Mouse (Mus musculus) stomach, postnatal 0 days (tissue): ENCODE measurements around the gene Rtl9. TPM values are rescaled to one million over a fixed set of nuclear protein-coding genes. Genes with fewer than 3 reads are reported as not detected.

Source experiments
- ATAC-seq: fragments of 200-750 bp; cut with Nextera tagmentation; 2 replicates; pipeline ENCODE4 v1.8.0; 2017; ENCODE audit not compliant: low FRiP score, low TSS enrichment
- DNase-seq: peaks from one replicate; pipeline ENCODE4 v3.0.0-alpha.2; 2016; ENCODE audit warnings: low spot score
- H3K27ac ChIP-seq: fragments of 300-500 bp; sonication (generic); replicated peaks from 2 replicates; pipeline ENCODE4 v1.5.1; 2014; ENCODE audit warnings: mild to moderate bottlenecking, control low read depth
- H3K27me3 ChIP-seq: fragments of 300-500 bp; sonication (generic); 2 replicates; pipeline ENCODE4 v1.6.1; 2014; ENCODE audit warnings: low read length; ENCODE audit not compliant: control insufficient read depth, insufficient read depth
- H3K36me3 ChIP-seq: fragments of 300-500 bp; sonication (generic); 2 replicates; pipeline ENCODE4 v1.6.1; 2014; ENCODE audit warnings: low read length, mixed read lengths; ENCODE audit not compliant: control insufficient read depth, insufficient read depth
- H3K4me1 ChIP-seq: fragments of 300-500 bp; sonication (generic); replicated peaks from 2 replicates; pipeline ENCODE4 v1.6.1; 2014; ENCODE audit warnings: antibody characterized with exemption; ENCODE audit not compliant: control insufficient read depth, insufficient read depth
- H3K4me2 ChIP-seq: fragments of 300-500 bp; sonication (generic); replicated peaks from 2 replicates; pipeline ENCODE4 v1.6.1; 2014; ENCODE audit warnings: low read depth, mild to moderate bottlenecking, control low read depth, moderate library complexity
- H3K4me3 ChIP-seq: fragments of 300-500 bp; sonication (generic); 2 replicates; pipeline ENCODE4 v1.5.1; 2014; ENCODE audit warnings: low read depth, low read length, control low read depth
- H3K9ac ChIP-seq: fragments of 300-500 bp; sonication (generic); 2 replicates; pipeline ENCODE4 v1.6.1; 2014; ENCODE audit warnings: mild to moderate bottlenecking, low read length, control low read depth, mixed read lengths
- H3K9me3 ChIP-seq: fragments of 300-500 bp; sonication (generic); 2 replicates; pipeline ENCODE4 v1.6.1; 2016; ENCODE audit warnings: low read length; ENCODE audit not compliant: control insufficient read depth
- CTCF ChIP-seq: IDR thresholded peaks from 2 replicates; pipeline ENCODE4 v1.5.1; 2016; ENCODE audit warnings: antibody characterized with exemption, low read depth, mild to moderate bottlenecking, moderate library complexity
- EP300 ChIP-seq: optimal IDR thresholded peaks from 2 replicates; pipeline ENCODE3; 2016; ENCODE audit warnings: antibody characterized with exemption
- WGBS: fragments of 180-500 bp; shearing (Covaris S2); extraction: QIAGEN DNeasy Blood & Tissue Kit; methylation state at CpG from one replicate; pipeline ENCODE4 v1.1.7; 2014; 5-methylcytosine and 5-hydroxymethylcytosine counted together
- polyA plus RNA-seq: library from polyadenylated mRNA; unstranded; fragments of >200 nt; fragmentation: Nextera tagmentation; extraction: Ambion mirVana; gene quantifications from 2 replicates; pipeline ENCODE4 v1.2.1, GENCODE M21; 2015

The Rtl9 gene
- polyA plus RNA-seq, 1 experiment from 2014 or later = 0.15 TPM

DNA sequence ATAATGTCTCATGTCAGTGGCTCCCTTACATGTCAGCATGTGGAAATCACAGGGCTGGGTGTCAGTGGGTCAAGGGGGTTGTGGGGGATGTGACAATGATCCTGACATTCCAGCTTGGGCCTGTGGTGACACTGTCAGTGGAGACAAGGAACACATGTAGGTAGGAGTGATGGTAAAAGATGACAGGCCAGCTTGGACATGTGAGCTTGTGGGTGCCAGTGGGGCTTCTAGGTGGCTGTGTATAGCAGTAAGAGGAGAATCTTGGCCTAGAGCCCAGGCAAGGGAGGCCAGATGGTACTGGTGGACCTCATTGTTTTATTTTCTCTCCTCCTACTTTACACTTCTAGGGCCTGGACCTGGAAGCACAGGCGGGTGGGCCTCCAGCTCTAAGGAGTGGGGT is 16.7 kb upstream of the Rtl9 start:
- Histone ChIP-seq H3K9me3 (no peaks in the 10 kb centered on the region), H3K27ac (no peak overlapping the region), H3K4me3 (no peak overlapping the region), H3K9ac (no peak overlapping the region), H3K36me3 (no peaks in the 10 kb centered on the region), H3K4me2 (no peak overlapping the region), H3K4me1 (no peaks in the 10 kb centered on the region), H3K27me3 (no peaks in the 10 kb centered on the region)
- 33% methylated on average over 1 of the region's 1 CpGs for WGBS
- DNase-seq (no peak), ATAC-seq (no peak)
- TF ChIP-seq EP300 (no peak), CTCF (no peak)

DNA sequence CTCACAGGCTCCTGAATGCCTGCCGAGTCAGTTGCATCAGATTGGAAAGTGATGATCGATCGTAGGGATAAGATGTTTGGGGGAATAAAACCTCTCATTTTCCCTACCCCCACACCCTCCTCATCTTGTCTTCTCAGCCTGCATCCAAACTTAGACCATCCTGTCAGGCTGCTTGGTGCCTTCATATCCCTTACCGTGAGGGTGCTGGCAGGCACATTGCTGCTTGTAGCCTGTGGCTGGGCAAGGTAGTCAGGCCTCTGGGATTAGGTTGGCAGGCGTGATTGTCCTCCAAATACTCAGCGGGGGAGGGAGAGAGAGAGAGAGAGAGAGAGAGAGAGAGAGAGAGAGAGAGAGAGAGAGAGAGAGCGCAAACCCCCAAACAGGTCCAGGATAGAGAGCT is 11.2 kb upstream of the Rtl9 start:
- Histone ChIP-seq H3K4me1 (no peaks in the 10 kb centered on the region), H3K4me3 (no peak overlapping the region), H3K36me3 (no peaks in the 10 kb centered on the region), H3K4me2 (no peak overlapping the region), H3K27me3 (no peaks in the 10 kb centered on the region), H3K9me3 (no peaks in the 10 kb centered on the region), H3K9ac (no peak overlapping the region), H3K27ac (no peak overlapping the region)
- no peak for ATAC-seq
- TF ChIP-seq CTCF (no peak), EP300 (no peak)
- DNase-seq = no peak
- WGBS = 79% methylated on average over 6 of the region's 7 CpGs

DNA sequence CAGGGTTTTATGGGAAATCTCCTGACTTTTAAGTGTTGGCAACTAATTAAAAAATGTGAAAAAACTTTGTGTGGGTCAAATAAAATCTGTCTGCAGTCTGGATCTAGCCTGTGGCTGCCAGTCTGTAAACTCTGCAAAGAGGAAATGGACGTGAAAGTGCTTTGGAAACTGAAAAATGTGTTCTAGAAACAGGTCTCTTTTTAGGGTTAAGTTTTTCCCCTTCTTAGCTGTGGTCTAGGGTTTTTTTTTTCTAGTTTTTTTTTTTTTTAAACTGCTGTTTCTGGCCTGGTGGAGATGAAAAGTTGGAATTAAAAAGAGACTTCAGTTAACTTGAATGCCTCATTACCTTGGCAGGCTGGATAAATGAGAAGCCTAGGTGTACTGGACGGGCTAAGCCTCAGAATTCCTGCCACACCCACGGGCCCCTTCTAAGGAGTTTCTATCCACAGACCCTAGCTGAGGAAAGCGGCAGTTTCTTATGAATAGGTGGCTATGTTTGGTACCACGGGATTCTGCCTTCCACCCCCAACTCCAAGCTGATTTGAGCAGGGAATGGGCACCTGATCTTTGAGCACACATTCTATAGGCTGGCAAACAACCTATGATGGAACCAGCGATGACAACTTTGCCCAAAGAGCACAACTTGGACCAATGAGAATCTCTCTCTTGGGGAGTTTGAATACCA is 8.3 kb upstream of the Rtl9 start:
- no peaks in the 10 kb centered on the region for H3K4me1 ChIP-seq
- no peaks in the 10 kb centered on the region for H3K36me3 ChIP-seq
- TF ChIP-seq CTCF (no peak), EP300 (no peak)
- no peak overlapping the region for H3K4me3 ChIP-seq
- no peak overlapping the region for H3K9ac ChIP-seq
- ATAC-seq = no peak
- H3K27ac ChIP-seq = no peak overlapping the region
- no peaks in the 10 kb centered on the region for H3K27me3 ChIP-seq
- DNase-seq = no peak
- WGBS = 49% methylated on average over 6 of the region's 6 CpGs
- H3K4me2 ChIP-seq = no peak overlapping the region
- no peaks in the 10 kb centered on the region for H3K9me3 ChIP-seq

DNA sequence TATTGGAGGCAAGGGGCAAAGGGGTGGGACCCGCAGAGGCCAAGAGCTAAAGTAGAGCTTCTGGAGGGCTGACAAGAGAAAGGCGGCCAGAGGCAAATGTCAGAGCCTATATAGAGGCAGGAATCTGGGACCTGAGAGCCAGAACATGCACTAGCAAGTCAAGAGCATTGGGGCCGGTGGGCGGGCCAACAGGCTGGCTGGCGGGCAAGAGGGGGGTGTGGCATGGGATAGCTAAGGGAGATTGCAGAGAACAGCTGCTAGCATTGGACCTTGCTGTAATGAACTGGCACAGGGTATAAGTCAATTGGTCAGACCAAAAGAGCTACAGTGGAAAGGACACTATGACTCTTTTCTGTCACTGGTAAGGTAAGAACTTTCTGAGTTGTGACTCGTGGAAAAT is 1.8 kb upstream of the Rtl9 start:
- Histone ChIP-seq H3K4me3 (no peak overlapping the region), H3K27ac (no peak overlapping the region), H3K36me3 (no peaks in the 10 kb centered on the region), H3K4me2 (no peak overlapping the region), H3K27me3 (no peaks in the 10 kb centered on the region), H3K9me3 (no peaks in the 10 kb centered on the region), H3K4me1 (no peaks in the 10 kb centered on the region), H3K9ac (no peak overlapping the region)
- DNase-seq = no peak
- 55% methylated on average over 6 of the region's 6 CpGs for WGBS
- no peak for ATAC-seq
- TF ChIP-seq CTCF (no peak), EP300 (no peak)

DNA sequence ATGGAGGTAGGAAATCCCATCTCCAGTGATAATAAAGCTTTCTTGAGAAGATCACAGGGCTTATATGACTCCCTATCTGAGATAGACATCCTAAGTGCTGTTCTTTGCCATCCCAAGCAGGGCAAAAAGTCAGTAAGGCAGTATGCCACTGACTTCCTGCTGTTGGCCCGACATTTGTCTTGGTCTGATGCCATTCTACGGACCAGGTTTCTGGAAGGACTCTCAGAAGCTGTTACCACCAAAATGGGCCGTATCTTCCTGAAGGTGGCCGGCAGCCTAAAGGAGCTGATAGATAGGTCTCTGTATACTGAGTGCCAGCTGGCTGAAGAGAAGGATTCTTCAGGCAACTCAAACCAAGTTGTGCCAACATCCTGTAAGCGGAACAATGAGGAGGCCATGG is 3.8 kb downstream of the Rtl9 start:
- Histone ChIP-seq H3K9ac (no peak overlapping the region), H3K4me2 (no peak overlapping the region)
- ATAC-seq = no peak

DNA sequence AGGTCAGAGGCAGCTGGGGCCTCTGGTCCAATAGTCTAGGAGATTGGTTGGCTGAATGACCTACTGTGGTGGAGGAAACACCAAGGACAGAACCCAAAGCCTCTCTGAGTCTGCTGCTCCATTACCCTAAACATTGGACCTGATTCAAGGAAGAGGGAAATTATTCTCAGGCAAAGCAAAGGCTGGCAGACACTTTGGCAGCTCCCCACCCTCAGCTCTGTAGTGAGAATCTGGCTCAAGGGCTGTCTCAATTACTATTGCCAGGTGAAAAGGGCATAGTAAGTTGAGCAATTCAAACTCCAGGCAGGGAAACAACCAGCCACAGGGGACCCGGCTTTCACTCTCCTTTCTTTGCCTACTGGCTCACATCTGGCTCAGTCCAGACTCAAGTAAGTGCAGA is 6.5 kb downstream of the Rtl9 start:
- no peak overlapping the region for H3K9ac ChIP-seq
- TF ChIP-seq CTCF (no peak), EP300 (no peak)
- H3K4me1 ChIP-seq = no peaks in the 10 kb centered on the region
- H3K4me2 ChIP-seq = no peak overlapping the region
- DNase-seq (no peak), ATAC-seq (no peak)
- 83% methylated on average over 1 of the region's 1 CpGs for WGBS
- no peaks in the 10 kb centered on the region for H3K27me3 ChIP-seq
- H3K27ac ChIP-seq = no peak overlapping the region
- H3K9me3 ChIP-seq = no peaks in the 10 kb centered on the region
- no peak overlapping the region for H3K4me3 ChIP-seq
- no peaks in the 10 kb centered on the region for H3K36me3 ChIP-seq

More for the DNA sequence above, 3.8 kb downstream of the Rtl9 start:
- Histone ChIP-seq H3K4me1 (no peaks in the 10 kb centered on the region), H3K27ac (no peak overlapping the region), H3K9me3 (no peaks in the 10 kb centered on the region), H3K4me3 (no peak overlapping the region), H3K27me3 (no peaks in the 10 kb centered on the region), H3K36me3 (no peaks in the 10 kb centered on the region)
- no peak for DNase-seq
- WGBS = 89% methylated on average over 5 of the region's 5 CpGs
- TF ChIP-seq EP300 = no peak
